Mouse (Mus musculus): ENCODE data around the gene Sfxn5. TPM values are rescaled to one million over a fixed set of nuclear protein-coding genes. Genes with fewer than 3 reads are reported as not detected.

Gene Sfxn5
- polyA plus RNA-seq, 2 experiments, result 5.8 to 6.6 TPM

- DNase-seq (ENCODE audit: low spot score), result no peak
- no peak for TF ChIP-seq POLR2A (IDR thresholded peaks at IDR 0.05; ENCODE audit: borderline replicate concordance, extremely low read depth, insufficient read depth, insufficient read length)
- Histone ChIP-seq H3K9me3 (ENCODE audit: control insufficient read depth, low read length) (no peaks in the 10 kb centered on the region), H3K4me2 (replicated peaks; ENCODE audit: low read depth, low read length, severe bottlenecking) (no peak overlapping the region), H3K9ac (ENCODE audit: low read depth, low read length, severe bottlenecking) (no peak overlapping the region), H3K27ac (replicated peaks; ENCODE audit: low read depth, low read length) (no peak overlapping the region), H3K4me1 (ENCODE audit: control insufficient read depth, insufficient read depth, low read length) (no peaks in the 10 kb centered on the region), H3K27me3 (ENCODE audit: control insufficient read depth, insufficient read depth, low read length) (no peaks in the 10 kb centered on the region), H3K36me3 (ENCODE audit: control insufficient read depth, insufficient read depth, low read length) (no peaks in the 10 kb centered on the region), H3K4me3 (replicated peaks; ENCODE audit: low read length) (no peak overlapping the region)
- no peak for ATAC-seq (ENCODE audit: low FRiP score, low read depth)
- WGBS, result 82% methylated on average over 9 of the region's 9 CpGs
These were observed 83.4 kb downstream of the Sfxn5 start for GRCm38 (mm10) chr6:85249821-85250220.

- no peaks in the 10 kb centered on the region for H3K36me3 ChIP-seq (ENCODE audit: control insufficient read depth, insufficient read depth, low read length)
- no peak for TF ChIP-seq POLR2A (IDR thresholded peaks at IDR 0.05; ENCODE audit: borderline replicate concordance, extremely low read depth, insufficient read depth, insufficient read length)
- 12% methylated on average over 4 of the region's 4 CpGs for WGBS
- no peak; the same call in 1 of the 2 replicates for ATAC-seq (ENCODE audit: low FRiP score, low read depth)
- H3K9me3 ChIP-seq (ENCODE audit: control insufficient read depth, low read length), result no peaks in the 10 kb centered on the region
- peak overlapping the region; percentile 16; the same call in 1 of the 2 replicates for H3K4me2 ChIP-seq (replicated peaks; ENCODE audit: low read depth, low read length, severe bottlenecking)
- H3K9ac ChIP-seq (ENCODE audit: low read depth, low read length, severe bottlenecking), result no peak overlapping the region
- DNase-seq (ENCODE audit: low spot score), result peak; percentile 64
- no peaks in the 10 kb centered on the region for H3K27me3 ChIP-seq (ENCODE audit: control insufficient read depth, insufficient read depth, low read length)
- peaks cover 4% of the 10 kb centered on the region; the same call in 1 of the 2 replicates for H3K4me1 ChIP-seq (ENCODE audit: control insufficient read depth, insufficient read depth, low read length)
- no peak overlapping the region for H3K27ac ChIP-seq (replicated peaks; ENCODE audit: low read depth, low read length)
- H3K4me3 ChIP-seq (replicated peaks; ENCODE audit: low read length), result no peak overlapping the region
These were observed 94.2 kb downstream of the Sfxn5 start for GRCm38 (mm10) chr6:85239044-85239489.

GRCm38 (mm10) chr6:85237595-85238337, 95.5 kb downstream of the Sfxn5 start:
- TF ChIP-seq POLR2A (IDR thresholded peaks at IDR 0.05; ENCODE audit: borderline replicate concordance, extremely low read depth, insufficient read depth, insufficient read length), result no peak
- DNase-seq (ENCODE audit: low spot score), result no peak
- no peak overlapping the region for H3K4me2 ChIP-seq (replicated peaks; ENCODE audit: low read depth, low read length, severe bottlenecking)
- H3K27ac ChIP-seq (replicated peaks; ENCODE audit: low read depth, low read length), result no peak overlapping the region
- no peak overlapping the region for H3K9ac ChIP-seq (ENCODE audit: low read depth, low read length, severe bottlenecking)
- WGBS, result 53% methylated on average over 10 of the region's 10 CpGs
- H3K4me1 ChIP-seq (ENCODE audit: control insufficient read depth, insufficient read depth, low read length), result peaks cover 7% of the 10 kb centered on the region; the same call in 1 of the 2 replicates
- ATAC-seq (ENCODE audit: low FRiP score, low read depth), result no peak
- H3K36me3 ChIP-seq (ENCODE audit: control insufficient read depth, insufficient read depth, low read length), result no peaks in the 10 kb centered on the region
- no peaks in the 10 kb centered on the region for H3K27me3 ChIP-seq (ENCODE audit: control insufficient read depth, insufficient read depth, low read length)
- no peak overlapping the region for H3K4me3 ChIP-seq (replicated peaks; ENCODE audit: low read length)
- no peaks in the 10 kb centered on the region for H3K9me3 ChIP-seq (ENCODE audit: control insufficient read depth, low read length)

- 38% methylated on average over 5 of the region's 5 CpGs for WGBS
- Histone ChIP-seq H3K4me2 (replicated peaks; ENCODE audit: low read depth, low read length, severe bottlenecking) (no peak overlapping the region), H3K9ac (ENCODE audit: low read depth, low read length, severe bottlenecking) (no peak overlapping the region), H3K36me3 (ENCODE audit: control insufficient read depth, insufficient read depth, low read length) (no peaks in the 10 kb centered on the region), H3K9me3 (ENCODE audit: control insufficient read depth, low read length) (no peaks in the 10 kb centered on the region), H3K4me3 (replicated peaks; ENCODE audit: low read length) (no peak overlapping the region), H3K4me1 (ENCODE audit: control insufficient read depth, insufficient read depth, low read length) (peaks cover 13% of the 10 kb centered on the region; the same call in 1 of the 2 replicates), H3K27me3 (ENCODE audit: control insufficient read depth, insufficient read depth, low read length) (no peaks in the 10 kb centered on the region), H3K27ac (replicated peaks; ENCODE audit: low read depth, low read length) (no peak overlapping the region)
- ATAC-seq (ENCODE audit: low FRiP score, low read depth) (no peak), DNase-seq (ENCODE audit: low spot score) (no peak)
- no peak for TF ChIP-seq POLR2A (IDR thresholded peaks at IDR 0.05; ENCODE audit: borderline replicate concordance, extremely low read depth, insufficient read depth, insufficient read length)
These were observed 96.2 kb downstream of the Sfxn5 start for GRCm38 (mm10) chr6:85237001-85237400.

- TF ChIP-seq POLR2A (IDR thresholded peaks at IDR 0.05; ENCODE audit: borderline replicate concordance, extremely low read depth, insufficient read depth, insufficient read length), result no peak
- no peak overlapping the region for H3K4me3 ChIP-seq (replicated peaks; ENCODE audit: low read length)
- H3K4me1 ChIP-seq (ENCODE audit: control insufficient read depth, insufficient read depth, low read length), result peaks cover 13% of the 10 kb centered on the region; the same call in 1 of the 2 replicates
- no peak overlapping the region for H3K4me2 ChIP-seq (replicated peaks; ENCODE audit: low read depth, low read length, severe bottlenecking)
- no peaks in the 10 kb centered on the region for H3K27me3 ChIP-seq (ENCODE audit: control insufficient read depth, insufficient read depth, low read length)
- DNase-seq (ENCODE audit: low spot score) (peak; percentile 31), ATAC-seq (ENCODE audit: low FRiP score, low read depth) (peak; percentile 62)
- H3K27ac ChIP-seq (replicated peaks; ENCODE audit: low read depth, low read length), result no peak overlapping the region; the same call in 1 of the 2 replicates
- no peak overlapping the region for H3K9ac ChIP-seq (ENCODE audit: low read depth, low read length, severe bottlenecking)
- H3K9me3 ChIP-seq (ENCODE audit: control insufficient read depth, low read length), result no peaks in the 10 kb centered on the region
- H3K36me3 ChIP-seq (ENCODE audit: control insufficient read depth, insufficient read depth, low read length), result no peaks in the 10 kb centered on the region
- WGBS, result 34% methylated on average over 5 of the region's 5 CpGs
These were observed 98.4 kb downstream of the Sfxn5 start for GRCm38 (mm10) chr6:85234796-85235195.
